Mouse (Mus musculus): ENCODE data around the gene Thbs3.

DNA sequence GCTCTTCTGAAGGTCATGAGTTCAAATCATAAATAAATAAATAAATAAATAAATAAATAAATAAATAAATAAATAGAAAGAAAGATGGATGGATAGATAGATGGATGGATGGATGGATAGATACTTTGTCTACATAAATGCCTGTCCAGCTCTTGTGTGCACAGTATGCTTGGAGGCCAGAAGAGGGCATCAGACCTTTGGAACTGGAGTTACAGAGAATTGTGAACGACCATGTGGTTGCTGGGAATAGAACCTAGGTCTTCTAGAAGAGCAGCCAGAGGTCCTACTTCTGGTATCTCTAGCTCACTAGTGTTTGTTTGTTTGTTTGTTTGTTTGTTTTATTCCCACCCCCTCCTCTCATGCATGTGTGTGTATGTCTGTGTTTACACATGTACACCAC is 21.6 kb upstream of the Thbs3 start:
- TF ChIP-seq CTCF (IDR thresholded peaks at IDR 0.05; ENCODE audit: low read depth), result no peak
- TF ChIP-seq EP300 (IDR thresholded peaks at IDR 0.05; ENCODE audit: low read depth), result no peak
